Mouse (Mus musculus): ENCODE data around the gene Xpo6. TPM values are rescaled to one million over a fixed set of nuclear protein-coding genes. Genes with fewer than 3 reads are reported as not detected.

The Xpo6 gene
- polyA plus RNA-seq, 1 experiment from 2014 or later: 65.5 TPM

DNA sequence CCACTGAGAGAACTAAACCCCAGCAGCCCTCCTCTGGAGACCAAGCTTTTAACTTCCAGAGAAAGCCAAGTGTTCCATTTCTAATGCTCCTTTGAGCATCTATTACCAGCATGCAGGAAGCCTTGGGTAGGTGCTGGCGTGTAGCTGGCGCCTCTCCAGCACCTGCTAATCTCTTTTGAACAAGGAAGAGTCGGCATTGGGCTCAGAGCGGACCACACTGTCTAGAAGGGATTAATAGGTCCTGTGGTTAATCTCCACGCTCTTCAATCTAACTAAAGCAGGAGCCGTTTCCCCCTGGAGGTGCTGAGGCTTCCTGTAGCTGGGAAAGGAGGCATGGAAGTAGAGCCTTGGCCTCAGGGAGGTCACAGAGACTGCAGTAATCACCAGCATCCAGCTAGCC lies 145.7 kb downstream of the Xpo6 start:
- Histone ChIP-seq H3K4me3 (no peak overlapping the region), H3K27ac (peak overlapping the region; percentile 35; the same call in 1 of the 2 replicates), H3K36me3 (replicated peaks) (no peaks in the 10 kb centered on the region), H3K27me3 (ENCODE audit: poor library complexity, severe bottlenecking) (peaks cover 27% of the 10 kb centered on the region), H3K4me1 (peaks cover 53% of the 10 kb centered on the region), H3K9me3 (no peaks in the 10 kb centered on the region)
- no peak for DNase-seq (ENCODE audit: extremely low spot score, low spot score)
- 51% methylated on average over 6 of the region's 6 CpGs for WGBS

DNA sequence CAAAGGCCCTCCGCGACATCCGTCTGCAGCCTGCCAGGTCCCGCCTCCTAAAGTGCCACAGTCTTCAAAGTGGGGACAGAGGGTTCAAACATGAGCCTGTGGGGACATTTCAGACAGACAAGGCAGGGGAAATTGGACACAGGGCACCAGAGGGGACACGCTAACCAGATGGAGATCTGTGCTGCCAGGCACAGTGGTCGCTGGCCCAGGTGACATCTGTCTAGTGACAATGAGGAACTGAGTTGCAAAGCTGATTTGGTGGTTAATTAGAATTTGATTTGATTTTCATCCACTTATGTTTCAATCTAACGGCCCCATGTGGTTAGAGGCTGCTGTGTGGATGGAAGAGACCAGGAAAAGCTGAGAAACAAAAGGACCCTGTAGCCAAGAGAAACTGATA lies 146.7 kb downstream of the Xpo6 start:
- H3K4me3 ChIP-seq: no peak overlapping the region
- peaks cover 44% of the 10 kb centered on the region for H3K4me1 ChIP-seq
- H3K27ac ChIP-seq: no peak overlapping the region
- 91% methylated on average over 7 of the region's 7 CpGs for WGBS
- H3K36me3 ChIP-seq (replicated peaks): no peaks in the 10 kb centered on the region
- peaks cover 27% of the 10 kb centered on the region for H3K27me3 ChIP-seq (ENCODE audit: poor library complexity, severe bottlenecking)
- no peaks in the 10 kb centered on the region for H3K9me3 ChIP-seq
- DNase-seq (ENCODE audit: extremely low spot score, low spot score): no peak

DNA sequence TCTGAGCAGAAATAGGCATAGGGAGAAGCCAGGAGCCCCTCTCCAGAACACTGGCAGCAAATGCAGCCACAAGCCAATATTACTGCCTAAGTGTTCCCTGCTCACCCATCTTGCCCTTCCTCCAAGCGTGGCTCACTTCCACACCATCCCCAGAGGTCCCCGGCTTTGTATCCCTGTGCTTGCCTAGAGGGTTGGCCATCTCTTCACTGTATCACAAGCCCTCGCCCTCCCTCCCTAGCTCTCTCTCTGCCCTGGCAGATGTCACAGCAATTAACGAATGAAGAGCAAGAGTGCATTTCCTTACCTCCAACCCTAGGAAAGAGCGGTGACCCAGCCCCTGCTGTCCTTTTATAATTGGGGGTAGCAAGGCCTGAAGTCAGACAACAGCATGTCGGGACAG lies 148.4 kb downstream of the Xpo6 start:
- no peak for DNase-seq (ENCODE audit: extremely low spot score, low spot score)
- Histone ChIP-seq H3K27me3 (ENCODE audit: poor library complexity, severe bottlenecking) (peaks cover 27% of the 10 kb centered on the region), H3K36me3 (replicated peaks) (no peaks in the 10 kb centered on the region), H3K27ac (0 out of 2 replicates have a peak overlapping the region, but pooled peaks have one; percentile 5), H3K4me1 (peaks cover 44% of the 10 kb centered on the region), H3K4me3 (no peak overlapping the region), H3K9me3 (no peaks in the 10 kb centered on the region)
- WGBS: 50% methylated on average over 6 of the region's 6 CpGs

Other genes starting within 250 kb of the Xpo6 start
- 0.10 and 0.11 TPM in 2 replicates for gene Gsg1l, start 118.1 kb downstream of the Xpo6 start, polyA plus RNA-seq (2016; fragmentation: Nextera tagmentation; extraction: Ambion mirVana)
- 79.1 and 83.0 TPM in 2 replicates for gene Sbk1, start 72.1 kb upstream of the Xpo6 start, polyA plus RNA-seq (2016; fragmentation: Nextera tagmentation; extraction: Ambion mirVana)
- 2.0 and 2.4 TPM in 2 replicates for gene Lat, start 169.1 kb upstream of the Xpo6 start, polyA plus RNA-seq (2016; fragmentation: Nextera tagmentation; extraction: Ambion mirVana)
- gene Spns1, start 176.9 kb upstream of the Xpo6 start, polyA plus RNA-seq (2016; fragmentation: Nextera tagmentation; extraction: Ambion mirVana): 64.7 and 68.6 TPM in 2 replicates
- 2.6 and 2.8 TPM in 2 replicates for gene Nfatc2ip, start 196.2 kb upstream of the Xpo6 start, polyA plus RNA-seq (2016; fragmentation: Nextera tagmentation; extraction: Ambion mirVana)
- gene Cd19, start 214.4 kb upstream of the Xpo6 start, polyA plus RNA-seq (2016; fragmentation: Nextera tagmentation; extraction: Ambion mirVana): 0.07 and 0.14 TPM in 2 replicates
- gene Rabep2, start 228.3 kb upstream of the Xpo6 start, polyA plus RNA-seq (2016; fragmentation: Nextera tagmentation; extraction: Ambion mirVana): 24.8 and 25.5 TPM in 2 replicates